ENCODE assay signal across 15 mouse cellular contexts in the genomic region with DNA sequence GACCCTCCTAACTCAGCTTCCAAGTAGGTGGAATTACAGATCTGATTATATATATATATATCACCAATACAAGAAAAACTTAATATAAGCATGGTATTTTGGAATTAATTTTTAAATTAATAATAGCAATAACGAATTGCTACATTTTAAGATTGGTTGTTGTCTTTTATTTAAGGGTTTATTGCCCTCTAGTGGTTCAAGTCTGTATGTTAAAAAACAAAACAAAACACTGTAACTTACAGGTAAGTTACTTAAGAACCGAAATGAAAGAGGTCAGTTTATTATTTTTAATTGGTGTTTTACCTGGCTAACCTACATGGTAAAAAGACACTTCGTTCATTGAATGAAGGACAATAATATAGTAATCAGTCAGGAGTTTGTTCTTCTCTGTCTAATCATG. TPM values are rescaled to one million over a fixed set of nuclear protein-coding genes. Genes with fewer than 3 reads are reported as not detected.
A peak's percentile ranks its signal among the peaks of the same experiment; 100 is the strongest.
DNase-seq lines count a peak whose midpoint lies in the region; ATAC-seq and TF ChIP-seq lines count a peak whose summit lies in the region.
"Had no signal": no experiment of that assay in that cellular context is flagged by ENCODE, and none has a peak within 500 bp of the region (broad histone marks: within the 10 kb centered on the region; RNA-seq: fewer than 3 reads in every experiment).

No protein-coding gene starts in this region.

- 61% methylated on average over 3 of the region's 3 CpGs for WGBS in kidney, postnatal 0 days

- peaks cover 6% of the 10 kb centered on the region; the same call in 1 of the 2 replicates for H3K4me1 ChIP-seq in kidney, postnatal 0 days (replicated peaks; ENCODE audit: insufficient read depth, low read length)

- no peak overlapping the region for H3K9ac ChIP-seq in kidney, postnatal 0 days (ENCODE audit: low read depth, low read length)
- H3K9ac ChIP-seq: heart, embryonic 13.5 days; hindbrain, embryonic 15.5 days; liver, embryonic 15.5 days had no signal

- H3K4me2 ChIP-seq in kidney, postnatal 0 days (ENCODE audit: low read length): no peak overlapping the region
- H3K4me2 ChIP-seq: heart, embryonic 13.5 days; hindbrain, embryonic 15.5 days; liver, embryonic 15.5 days had no signal

- no peaks in the 10 kb centered on the region for H3K36me3 ChIP-seq in kidney, postnatal 0 days (ENCODE audit: insufficient read depth, low read length)
- H3K36me3 ChIP-seq: hindbrain, embryonic 15.5 days had no signal

- no peaks in the 10 kb centered on the region for H3K27me3 ChIP-seq in kidney, postnatal 0 days (ENCODE audit: insufficient read depth, low read length)
- H3K27me3 ChIP-seq: heart, embryonic 13.5 days; hindbrain, embryonic 15.5 days; liver, embryonic 15.5 days had no signal

- H3K9me3 ChIP-seq in kidney, postnatal 0 days (replicated peaks; ENCODE audit: low read length): no peaks in the 10 kb centered on the region
- H3K9me3 ChIP-seq: forebrain, embryonic 10.5 days; heart, embryonic 13.5 days; hindbrain, embryonic 15.5 days; liver, embryonic 15.5 days had no signal

- peak; percentile 66 for TF ChIP-seq CTCF in kidney, postnatal 0 days (IDR thresholded peaks at IDR 0.05; ENCODE audit: low read depth)

- peak; percentile 13 for DNase-seq in embryo, embryonic 11 days
- DNase-seq in embryo, embryonic 10 days (ENCODE audit: low spot score): no peak
- peak; percentile 52 for DNase-seq in kidney, postnatal 0 days (ENCODE audit: low spot score)
- no peak for DNase-seq in kidney, postnatal 25 days
- peak; percentile 67 for DNase-seq in A20 (ENCODE audit: low read depth, low spot score)
- peak; percentile 30 for DNase-seq in ZHBTc4 (ENCODE audit: low read depth, low spot score)
- no peak for DNase-seq in ovary, postnatal 10 days (ENCODE audit: low spot score)
- DNase-seq in thymus, adult 18-20 months: no peak
- DNase-seq: gastrocnemius, postnatal 10 days; kidney, postnatal 4 days; right cerebral cortex, adult 18-20 months had no signal

- no peak overlapping the region for H3K27ac ChIP-seq in kidney, postnatal 0 days
- H3K27ac ChIP-seq: forebrain, embryonic 10.5 days; heart, embryonic 13.5 days; hindbrain, embryonic 15.5 days; liver, embryonic 15.5 days had no signal

- no peak overlapping the region for H3K4me3 ChIP-seq in kidney, postnatal 0 days (replicated peaks; ENCODE audit: low read depth, low read length)
- H3K4me3 ChIP-seq: forebrain, embryonic 10.5 days; heart, embryonic 13.5 days; hindbrain, embryonic 15.5 days; liver, embryonic 15.5 days had no signal

- ATAC-seq in kidney, postnatal 0 days (replicated peaks; ENCODE audit: low FRiP score, low read depth): no peak

RNA-seq across cellular contexts. Expression of gene Ddias, which starts 3.9 kb away (rescaled TPM):
- polyA plus RNA-seq in kidney, postnatal 0 days (2015; fragmentation: Nextera tagmentation; extraction: Ambion mirVana): 6.2 and 7.2 TPM in 2 replicates

RNA-seq across cellular contexts. Expression of gene Prcp, which starts 4.1 kb away (rescaled TPM):
- polyA plus RNA-seq in kidney, postnatal 0 days (2015; fragmentation: Nextera tagmentation; extraction: Ambion mirVana): 21.9 and 24.6 TPM in 2 replicates

Comparison
In these comparisons a context has a peak if more than half of its experiments do, and no peak if none do; other contexts are left out.
1. DNase-seq: peak in embryo, embryonic 11 days (single experiment), kidney, postnatal 0 days (single experiment), A20 (single experiment) and ZHBTc4 (single experiment); none in embryo, embryonic 10 days (single experiment), kidney, postnatal 25 days (0 of 2), ovary, postnatal 10 days (single experiment) and thymus, adult 18-20 months (0 of 2).